Mouse (Mus musculus) liver, embryonic 16.5 days (tissue): ENCODE data around the gene Fip1l1. TPM values are rescaled to one million over a fixed set of nuclear protein-coding genes. Genes with fewer than 3 reads are reported as not detected.

ENCODE experiments used
- ATAC-seq: fragments of 200-750 bp; cut with Nextera tagmentation; 2 replicates; pipeline ENCODE4 v1.8.0; 2017; ENCODE audit warnings: low read depth, mild to moderate bottlenecking, moderate number of reproducible peaks, moderate library complexity
- H3K27ac ChIP-seq: fragments of 300-500 bp; sonication (generic); 2 replicates; pipeline ENCODE4 v1.5.1; 2014; ENCODE audit warnings: mild to moderate bottlenecking, low read length
- H3K27me3 ChIP-seq: fragments of 300-500 bp; sonication (generic); 2 replicates; pipeline ENCODE4 v1.6.1; 2014; ENCODE audit warnings: low read depth, low read length, mixed read lengths; ENCODE audit not compliant: control insufficient read depth, insufficient read depth
- H3K36me3 ChIP-seq: fragments of 300-500 bp; sonication (generic); 2 replicates; pipeline ENCODE4 v1.6.1; 2014; ENCODE audit warnings: mild to moderate bottlenecking; ENCODE audit not compliant: control insufficient read depth, insufficient read depth
- H3K4me1 ChIP-seq: fragments of 300-500 bp; sonication (generic); 2 replicates; pipeline ENCODE4 v1.6.1; 2014; ENCODE audit warnings: low read depth, low read length, mixed read lengths; ENCODE audit not compliant: control insufficient read depth
- H3K4me2 ChIP-seq: fragments of 300-500 bp; sonication (generic); 2 replicates; pipeline ENCODE4 v1.6.1; 2014; ENCODE audit warnings: low read depth, low read length, mixed read lengths
- H3K4me3 ChIP-seq: fragments of 300-500 bp; sonication (generic); 2 replicates; pipeline ENCODE4 v1.5.1; 2014; ENCODE audit warnings: low read depth, mild to moderate bottlenecking, low read length
- H3K9ac ChIP-seq: fragments of 300-500 bp; sonication (generic); 2 replicates; pipeline ENCODE4 v1.6.1; 2014; ENCODE audit warnings: low read depth, low read length
- H3K9me3 ChIP-seq: fragments of 300-500 bp; sonication (generic); replicated peaks from 2 replicates; pipeline ENCODE4 v1.6.1; 2016; ENCODE audit warnings: low read length; ENCODE audit not compliant: control insufficient read depth
- WGBS: fragments of 180-500 bp; shearing (Covaris S2); extraction: QIAGEN DNeasy Blood & Tissue Kit; methylation state at CpG from one replicate; pipeline ENCODE4 v1.1.7; 2014; ENCODE audit not compliant: insufficient replicate concordance; 5-methylcytosine and 5-hydroxymethylcytosine counted together
- polyA plus RNA-seq: library from polyadenylated mRNA; unstranded; fragments of >200 nt; fragmentation: Nextera tagmentation; extraction: Ambion mirVana; gene quantifications from 2 replicates; pipeline ENCODE4 v1.2.1, GENCODE M21; 2015

Gene Fip1l1
- polyA plus RNA-seq, 1 experiment from 2014 or later = 29.3 TPM

- 52% methylated on average over 7 of the region's 7 CpGs for WGBS
- no peak overlapping the region for H3K4me3 ChIP-seq
These were observed 86.6 kb downstream of the Fip1l1 start for GRCm38 (mm10) chr5:74621691-74622470.

GRCm38 (mm10) chr5:74623316-74624000 is 88.2 kb downstream of the Fip1l1 start:
- H3K36me3 ChIP-seq = no peaks in the 10 kb centered on the region
- H3K9ac ChIP-seq = no peak overlapping the region
- H3K4me1 ChIP-seq = no peaks in the 10 kb centered on the region
- ATAC-seq = no peak
- H3K27ac ChIP-seq = no peak overlapping the region
- H3K9me3 ChIP-seq = no peaks in the 10 kb centered on the region
- WGBS = 82% methylated on average over 14 of the region's 14 CpGs
- no peak overlapping the region for H3K4me2 ChIP-seq
- no peak overlapping the region for H3K4me3 ChIP-seq
- no peaks in the 10 kb centered on the region for H3K27me3 ChIP-seq

More at GRCm38 (mm10) chr5:74621691-74622470, 86.6 kb downstream of the Fip1l1 start:
- Histone ChIP-seq H3K36me3 (no peaks in the 10 kb centered on the region), H3K4me2 (no peak overlapping the region), H3K9me3 (no peaks in the 10 kb centered on the region), H3K27ac (no peak overlapping the region), H3K27me3 (no peaks in the 10 kb centered on the region), H3K9ac (no peak overlapping the region), H3K4me1 (no peaks in the 10 kb centered on the region)
- ATAC-seq = no peak

DNA sequence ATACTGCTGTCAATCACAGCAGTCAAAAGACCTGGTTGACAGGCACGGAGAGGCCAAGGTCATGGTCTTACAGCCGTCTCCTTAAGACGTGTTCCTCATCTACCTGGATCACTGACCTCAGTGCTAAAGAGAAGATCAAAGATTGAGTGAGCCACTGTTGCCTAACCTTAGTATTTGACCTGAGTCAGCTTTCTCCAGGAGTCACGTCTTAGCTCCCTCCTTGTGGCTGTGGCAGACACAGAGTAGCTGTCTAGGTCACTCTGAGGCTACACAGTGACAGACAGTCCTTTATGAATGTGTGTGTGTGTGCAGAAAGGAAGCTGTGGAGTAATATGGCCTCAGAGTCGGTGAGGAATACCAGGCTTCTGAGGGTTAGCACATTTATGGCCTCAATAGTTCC is 89.1 kb downstream of the Fip1l1 start:
- Histone ChIP-seq H3K27ac (no peak overlapping the region), H3K9me3 (no peaks in the 10 kb centered on the region), H3K4me2 (no peak overlapping the region), H3K4me3 (no peak overlapping the region), H3K27me3 (no peaks in the 10 kb centered on the region), H3K36me3 (no peaks in the 10 kb centered on the region), H3K4me1 (no peaks in the 10 kb centered on the region), H3K9ac (no peak overlapping the region)
- no peak for ATAC-seq
- WGBS = 46% methylated on average over 5 of the region's 5 CpGs

DNA sequence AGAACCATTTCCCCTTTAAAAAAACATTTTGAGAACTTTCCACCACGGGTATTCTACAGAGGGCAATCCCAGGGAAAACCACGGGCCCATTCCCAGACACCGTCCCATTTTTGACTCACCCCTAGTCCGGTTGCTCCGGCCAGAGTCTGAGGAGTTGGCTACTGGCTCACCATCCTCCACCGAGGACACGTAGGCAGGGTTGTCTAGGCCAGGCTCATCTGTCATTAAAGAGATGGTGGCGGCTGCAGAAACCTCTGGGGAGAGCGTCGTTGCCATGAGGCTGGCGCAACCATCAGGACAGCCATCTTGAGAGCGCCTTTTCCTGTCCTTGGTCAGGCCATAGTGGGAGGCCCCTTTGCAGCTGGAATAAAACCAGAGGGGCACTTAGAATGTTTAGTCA is 92.8 kb downstream of the Fip1l1 start:
- no peaks in the 10 kb centered on the region for H3K9me3 ChIP-seq
- no peak overlapping the region for H3K4me3 ChIP-seq
- no peaks in the 10 kb centered on the region for H3K36me3 ChIP-seq
- no peaks in the 10 kb centered on the region for H3K27me3 ChIP-seq
- no peak overlapping the region for H3K27ac ChIP-seq
- ATAC-seq = no peak
- 68% methylated on average over 12 of the region's 12 CpGs for WGBS
- no peaks in the 10 kb centered on the region for H3K4me1 ChIP-seq
- H3K4me2 ChIP-seq = no peak overlapping the region
- H3K9ac ChIP-seq = no peak overlapping the region

- Histone ChIP-seq H3K36me3 (no peaks in the 10 kb centered on the region), H3K27me3 (no peaks in the 10 kb centered on the region), H3K4me3 (no peak overlapping the region), H3K4me2 (no peak overlapping the region), H3K9ac (no peak overlapping the region), H3K27ac (no peak overlapping the region), H3K9me3 (no peaks in the 10 kb centered on the region), H3K4me1 (no peaks in the 10 kb centered on the region)
- 55% methylated on average over 17 of the region's 17 CpGs for WGBS
- no peak for ATAC-seq
These were observed 97.3 kb downstream of the Fip1l1 start for GRCm38 (mm10) chr5:74632369-74633114.

DNA sequence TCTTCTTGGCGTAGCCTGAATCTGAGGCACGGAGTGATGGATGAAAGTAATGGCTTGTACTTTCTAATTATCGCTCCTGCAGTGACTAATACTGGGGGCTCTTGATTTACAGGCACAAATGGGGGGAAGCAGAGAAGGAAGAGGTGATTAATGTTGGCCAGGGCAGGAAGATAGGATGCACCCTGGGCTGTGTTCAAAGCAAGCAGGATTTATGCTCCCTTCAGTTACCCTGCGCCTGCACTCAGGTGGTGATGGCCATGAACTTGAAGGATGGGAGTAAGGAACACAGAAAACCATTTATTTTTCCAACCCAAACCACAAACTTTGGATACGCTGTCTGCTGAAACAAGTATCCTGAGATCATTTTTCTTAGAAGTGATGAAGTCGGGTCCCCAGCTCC is 98.2 kb downstream of the Fip1l1 start:
- H3K27ac ChIP-seq = no peak overlapping the region
- H3K4me1 ChIP-seq = no peaks in the 10 kb centered on the region
- no peak overlapping the region for H3K4me2 ChIP-seq
- no peaks in the 10 kb centered on the region for H3K9me3 ChIP-seq
- no peak for ATAC-seq
- no peaks in the 10 kb centered on the region for H3K36me3 ChIP-seq
- no peaks in the 10 kb centered on the region for H3K27me3 ChIP-seq
- no peak overlapping the region for H3K9ac ChIP-seq
- H3K4me3 ChIP-seq = no peak overlapping the region
- 62% methylated on average over 6 of the region's 6 CpGs for WGBS

GRCm38 (mm10) chr5:74634391-74634790 is 99.1 kb downstream of the Fip1l1 start:
- no peak overlapping the region for H3K4me3 ChIP-seq
- no peaks in the 10 kb centered on the region for H3K4me1 ChIP-seq
- 68% methylated on average over 3 of the region's 3 CpGs for WGBS
- H3K4me2 ChIP-seq = no peak overlapping the region
- H3K27ac ChIP-seq = no peak overlapping the region
- no peaks in the 10 kb centered on the region for H3K36me3 ChIP-seq
- no peak overlapping the region for H3K9ac ChIP-seq
- no peak for ATAC-seq
- H3K9me3 ChIP-seq = no peaks in the 10 kb centered on the region
- no peaks in the 10 kb centered on the region for H3K27me3 ChIP-seq

DNA sequence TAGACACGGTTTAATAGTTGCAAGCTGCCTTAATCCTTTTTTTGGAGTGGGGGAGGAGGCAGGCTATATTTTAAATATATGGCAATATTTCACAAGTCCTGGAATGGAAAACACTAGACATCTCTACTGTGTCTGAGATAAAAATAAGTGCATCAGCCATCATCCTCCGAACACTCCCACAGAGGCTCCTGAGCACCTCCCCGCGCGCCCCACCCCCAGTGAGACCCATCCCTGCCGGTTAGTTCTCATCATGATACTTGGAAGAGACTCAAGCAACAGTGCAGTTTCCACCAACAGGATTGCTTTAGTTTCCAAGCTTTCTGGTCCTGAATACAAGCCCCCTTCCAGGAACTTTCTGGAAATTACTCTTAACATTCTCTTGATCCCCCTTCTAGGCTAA is 104.3 kb downstream of the Fip1l1 start:
- Histone ChIP-seq H3K9me3 (no peaks in the 10 kb centered on the region), H3K27ac (no peak overlapping the region), H3K4me1 (no peaks in the 10 kb centered on the region; the same call in 1 of the 2 replicates), H3K4me3 (no peak overlapping the region), H3K9ac (no peak overlapping the region), H3K4me2 (no peak overlapping the region), H3K27me3 (no peaks in the 10 kb centered on the region), H3K36me3 (no peaks in the 10 kb centered on the region)
- WGBS = 75% methylated on average over 6 of the region's 6 CpGs
- no peak for ATAC-seq
